Mouse (Mus musculus): Measurements from ENCODE around the gene U2af2.
"Not testable (repeated sequence)": the region's sequence is repeated elsewhere in the genome, so short reads cannot be mapped to it uniquely, and the experiment has no call there.

The U2af2 gene

DNA sequence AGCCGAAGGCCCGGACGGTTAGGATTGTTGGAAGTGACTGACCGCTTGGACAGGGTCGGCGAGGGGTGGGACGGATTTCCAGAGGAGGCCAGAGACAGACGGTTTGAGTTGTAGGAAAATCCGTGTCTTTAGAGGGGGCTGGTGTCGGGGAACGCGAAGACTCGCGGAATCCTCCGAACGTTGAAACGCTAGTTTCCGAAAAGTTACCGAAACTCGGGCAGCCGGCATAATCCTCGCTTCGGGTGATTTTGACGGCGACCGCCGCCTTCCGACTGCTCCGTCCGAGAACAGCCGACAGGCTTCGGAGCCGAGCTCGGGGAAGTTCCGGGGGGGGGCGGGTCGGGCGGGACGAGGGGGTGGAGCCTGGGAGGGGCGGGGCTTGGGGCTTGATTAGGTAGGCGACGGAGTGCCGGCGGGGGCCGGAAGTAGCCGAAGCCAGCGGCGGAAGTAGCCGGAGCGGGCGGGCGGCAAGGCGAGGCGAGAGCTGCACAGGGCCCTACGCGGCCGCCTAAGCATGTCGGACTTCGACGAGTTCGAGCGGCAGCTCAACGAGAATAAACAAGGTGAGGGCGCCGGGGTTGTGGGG lies at the start of gene U2af2:
U2af2 (plus strand) TSS at position 370 of the 586 bp plus-strand sequence.
- DNase-seq, result peak; percentile 90 to 91

DNA sequence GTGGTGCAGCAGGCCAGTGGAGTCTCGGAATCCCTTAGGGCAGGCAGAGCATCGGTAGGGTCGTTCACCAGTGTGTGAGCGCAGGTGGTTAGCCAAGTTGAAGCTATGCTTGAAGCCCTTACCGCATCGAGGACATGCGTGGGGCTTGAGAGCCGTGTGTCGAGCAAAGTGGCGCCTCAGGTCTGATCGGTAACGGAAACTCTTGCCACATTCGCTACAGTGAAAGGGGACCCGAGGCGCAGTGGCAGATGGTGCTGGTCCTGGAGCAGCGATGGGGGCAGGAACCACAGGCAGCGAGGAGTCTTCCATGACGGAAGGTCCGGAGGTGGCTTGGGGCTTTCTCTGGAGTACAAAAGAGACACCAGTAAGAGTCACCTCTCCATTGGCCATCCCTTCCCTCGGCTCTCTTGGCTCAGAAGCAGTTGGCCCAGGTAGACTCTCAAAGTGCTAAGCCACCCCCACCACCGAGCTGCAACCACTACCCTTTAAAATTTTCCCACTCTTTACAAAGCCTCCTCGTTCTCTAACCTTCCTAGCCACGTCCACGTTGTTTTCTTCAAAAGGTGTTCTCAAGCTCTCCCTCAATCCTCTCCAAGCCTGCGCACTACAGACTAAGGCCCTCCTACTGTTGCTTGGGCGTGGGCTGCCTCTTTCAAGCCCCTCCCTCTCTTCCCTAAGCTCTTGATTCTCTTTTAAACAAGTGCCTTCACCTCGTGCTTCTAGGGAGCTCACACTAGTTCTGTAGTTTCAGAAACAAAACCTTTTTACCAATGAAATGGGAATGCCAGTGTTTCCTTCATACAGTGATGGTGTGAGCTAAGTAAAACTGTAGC lies 49.0 kb upstream of the U2af2 start:
- DNase-seq, result no peak

GRCm38 (mm10) chr7:5014251-5015117 lies 47.5 kb upstream of the U2af2 start, which contains the start of the genes Zfp524 and Fiz1:
Zfp524 (plus strand) TSS chr7:5014415.
Fiz1 (minus strand) TSS chr7:5014697.
- peak; percentile 90 to 94 for DNase-seq

- peak; percentile 92 to 93 for DNase-seq
Measured at GRCm38 (mm10) chr7:5015118-5016001, 46.6 kb upstream of the U2af2 start, which contains the start of gene Gm44973. Gm44973 (plus strand) TSS chr7:5015496.

DNA sequence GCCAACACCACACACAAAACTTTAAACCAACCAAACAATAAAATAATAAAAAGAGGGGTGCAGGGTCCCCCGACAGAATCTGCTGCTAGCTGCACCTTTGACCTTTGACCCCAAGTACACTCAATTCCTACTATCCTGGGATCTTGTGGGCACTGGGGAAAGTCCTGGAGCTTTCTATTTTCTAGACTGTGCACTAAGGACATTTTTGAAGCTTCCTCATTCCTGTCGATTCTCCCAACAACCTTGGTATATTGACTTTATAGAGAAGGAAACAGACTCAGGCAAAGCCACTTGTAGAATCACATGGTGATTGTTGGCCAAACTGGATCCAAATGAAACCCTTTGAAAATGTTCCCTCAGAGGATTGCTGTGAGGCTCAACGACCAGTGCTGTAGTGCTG lies 45.9 kb upstream of the U2af2 start:
- DNase-seq, result no peak

DNA sequence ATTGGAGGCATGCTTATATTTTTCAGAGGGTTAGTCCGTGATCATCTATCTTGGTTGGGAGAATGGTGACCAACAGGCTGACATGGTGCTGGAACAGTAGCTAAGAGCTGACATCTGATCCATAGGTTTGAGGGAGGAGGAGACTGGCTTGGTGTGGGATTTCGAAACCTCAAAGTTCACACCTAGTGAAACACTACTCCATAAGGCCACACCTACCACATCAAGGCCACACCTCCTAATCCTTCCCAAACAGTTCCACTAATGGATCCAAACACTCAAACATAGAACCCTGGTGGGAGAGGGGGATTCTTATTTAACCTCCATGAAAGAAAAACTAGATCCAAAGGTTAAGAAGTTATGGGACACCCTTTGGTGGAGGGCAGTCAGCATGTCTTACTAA lies 45.0 kb upstream of the U2af2 start:
- no peak for DNase-seq

- DNase-seq, result peak in 1 of 2 experiments; percentile 42
Measured at GRCm38 (mm10) chr7:5017352-5017751, 44.6 kb upstream of the U2af2 start.

DNA sequence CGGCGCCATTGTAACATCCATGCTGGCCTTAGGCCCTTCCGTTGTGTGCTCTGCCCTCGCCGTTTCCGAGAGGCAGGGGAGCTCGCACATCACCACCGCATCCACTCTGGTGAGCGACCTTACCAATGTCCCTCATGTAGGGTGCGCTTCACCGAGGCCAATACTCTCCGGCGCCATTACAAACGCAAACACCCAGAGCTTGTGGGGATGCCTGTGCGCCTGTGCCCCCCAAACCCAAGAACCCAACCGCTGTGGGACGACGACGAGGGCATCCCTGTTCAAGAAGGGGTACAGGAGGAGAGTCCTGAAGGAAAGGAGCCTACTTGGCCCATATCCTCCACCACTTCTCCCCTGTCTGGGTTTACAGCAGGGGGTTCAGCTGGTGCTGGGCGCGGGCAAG lies 44.0 kb upstream of the U2af2 start:
- DNase-seq, result no peak

GRCm38 (mm10) chr7:5019576-5019975 lies 42.4 kb upstream of the U2af2 start:
- not testable (repeated sequence) for DNase-seq

GRCm38 (mm10) chr7:5020000-5020681 lies 41.8 kb upstream of the U2af2 start, which contains the start of the genes Zfp865 and Ccdc106:
Zfp865 (plus strand) TSS chr7:5020376.
Ccdc106 (plus strand) TSS chr7:5020553.
- peak; percentile 100 for DNase-seq

- no peak for DNase-seq
Measured at GRCm38 (mm10) chr7:5020685-5021084, 41.3 kb upstream of the U2af2 start.

GRCm38 (mm10) chr7:5021197-5021596 lies 40.7 kb upstream of the U2af2 start:
- no peak for DNase-seq

- no peak for DNase-seq
Measured at GRCm38 (mm10) chr7:5029543-5029942, 32.4 kb upstream of the U2af2 start.

- no peak for DNase-seq
Measured at GRCm38 (mm10) chr7:5029946-5030345, 32.0 kb upstream of the U2af2 start.

GRCm38 (mm10) chr7:5030554-5031275 lies 31.2 kb upstream of the U2af2 start:
- no peak for DNase-seq

DNA sequence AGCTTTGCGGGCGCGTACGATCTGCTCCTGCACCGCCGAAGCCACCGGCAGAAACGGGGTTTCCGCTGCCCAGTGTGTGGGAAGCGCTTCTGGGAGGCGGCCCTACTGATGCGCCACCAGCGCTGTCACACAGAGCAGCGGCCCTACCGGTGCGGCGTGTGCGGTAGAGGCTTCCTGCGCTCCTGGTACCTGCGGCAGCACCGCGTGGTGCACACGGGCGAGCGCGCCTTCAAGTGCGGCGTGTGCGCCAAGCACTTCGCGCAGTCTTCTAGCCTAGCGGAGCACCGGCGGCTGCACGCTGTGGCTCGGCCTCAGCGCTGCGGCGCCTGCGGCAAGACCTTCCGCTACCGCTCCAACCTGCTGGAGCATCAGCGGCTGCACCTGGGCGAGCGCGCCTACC lies 30.4 kb upstream of the U2af2 start:
- no peak for DNase-seq

GRCm38 (mm10) chr7:5033818-5034217 lies 28.1 kb upstream of the U2af2 start, which contains the start of gene 4632433K11Rik:
4632433K11Rik (plus strand) TSS chr7:5034118.
- DNase-seq, result no peak

- no peak for DNase-seq
Measured at GRCm38 (mm10) chr7:5035628-5036027, 26.3 kb upstream of the U2af2 start.

- no peak for DNase-seq
Measured at GRCm38 (mm10) chr7:5036136-5036535, 25.8 kb upstream of the U2af2 start.

- DNase-seq, result no peak
Measured at GRCm38 (mm10) chr7:5037026-5037425, 24.9 kb upstream of the U2af2 start.

DNA sequence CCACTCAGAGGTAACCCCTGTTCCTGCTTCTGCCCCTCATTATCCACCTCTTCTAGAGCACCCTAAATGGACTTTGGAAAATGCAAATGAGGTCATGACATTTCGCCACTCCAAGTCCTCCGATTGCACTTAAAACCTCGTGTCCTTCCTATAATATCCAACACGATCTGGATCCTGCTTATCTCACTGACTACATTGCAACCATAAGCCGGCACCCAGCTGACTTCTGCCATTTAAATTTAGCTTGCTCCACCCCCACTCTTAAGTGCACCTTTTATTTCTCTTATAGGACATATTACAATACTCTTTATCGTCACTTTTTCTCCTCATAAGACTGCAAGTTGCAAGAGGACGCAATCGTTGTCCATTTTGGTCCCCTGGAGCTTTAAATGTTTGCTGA lies 24.5 kb upstream of the U2af2 start:
- no peak for DNase-seq
